Mouse (Mus musculus) intestine, embryonic 14.5 days (tissue): ENCODE data around the gene Ugt1a6a. TPM values are rescaled to one million over a fixed set of nuclear protein-coding genes. Genes with fewer than 3 reads are reported as not detected.

Experiments used
- ATAC-seq: fragments of 200-750 bp; cut with Nextera tagmentation; replicated peaks from 2 replicates; pipeline ENCODE4 v1.8.0; 2017; ENCODE audit warnings: low read depth, moderate number of reproducible peaks, moderate TSS enrichment, moderate library complexity; ENCODE audit not compliant: low FRiP score, low TSS enrichment
- DNase-seq: peaks from one replicate; pipeline ENCODE4 v3.0.0-alpha.2; 2018; ENCODE audit warnings: low spot score
- H3K27ac ChIP-seq: fragments of 300-500 bp; sonication (generic); 2 replicates; pipeline ENCODE4 v1.5.1; 2014; ENCODE audit warnings: low read depth, mild to moderate bottlenecking, control low read depth
- H3K27me3 ChIP-seq: fragments of 300-500 bp; sonication (generic); replicated peaks from 2 replicates; pipeline ENCODE4 v1.6.1; 2014; ENCODE audit warnings: low read length, control low read depth; ENCODE audit not compliant: control insufficient read depth, insufficient read depth
- H3K36me3 ChIP-seq: fragments of 300-500 bp; sonication (generic); 2 replicates; pipeline ENCODE4 v1.6.1; 2014; ENCODE audit warnings: low read length, control low read depth; ENCODE audit not compliant: control insufficient read depth, insufficient read depth
- H3K4me1 ChIP-seq: fragments of 300-500 bp; sonication (generic); replicated peaks from 2 replicates; pipeline ENCODE4 v1.6.1; 2014; ENCODE audit warnings: low read length, control low read depth, mixed read lengths; ENCODE audit not compliant: control insufficient read depth, insufficient read depth
- H3K4me2 ChIP-seq: fragments of 300-500 bp; sonication (generic); 2 replicates; pipeline ENCODE4 v1.6.1; 2014; ENCODE audit warnings: low read length
- H3K4me3 ChIP-seq: fragments of 300-500 bp; sonication (generic); 2 replicates; pipeline ENCODE4 v1.5.1; 2014; ENCODE audit warnings: low read depth, low read length, control low read depth, mixed read lengths
- H3K9ac ChIP-seq: fragments of 300-500 bp; sonication (generic); 2 replicates; pipeline ENCODE4 v1.6.1; 2014; ENCODE audit warnings: mild to moderate bottlenecking, low read length
- H3K9me3 ChIP-seq: fragments of 300-500 bp; sonication (generic); 2 replicates; pipeline ENCODE4 v1.6.1; 2016; ENCODE audit warnings: low read length, control low read depth; ENCODE audit not compliant: control insufficient read depth
- WGBS: fragments of 180-500 bp; shearing (Covaris S2); extraction: QIAGEN DNeasy Blood & Tissue Kit; methylation state at CpG from one replicate; pipeline ENCODE4 v1.1.7; 2014; 5-methylcytosine and 5-hydroxymethylcytosine counted together
- polyA plus RNA-seq: library from polyadenylated mRNA; unstranded; fragments of >200 nt; fragmentation: Nextera tagmentation; extraction: Ambion mirVana; gene quantifications from 2 replicates; pipeline ENCODE4 v1.2.1, GENCODE M21; 2014

Gene Ugt1a6a
- polyA plus RNA-seq, 1 experiment from 2014 or later = 7.5 TPM

DNA sequence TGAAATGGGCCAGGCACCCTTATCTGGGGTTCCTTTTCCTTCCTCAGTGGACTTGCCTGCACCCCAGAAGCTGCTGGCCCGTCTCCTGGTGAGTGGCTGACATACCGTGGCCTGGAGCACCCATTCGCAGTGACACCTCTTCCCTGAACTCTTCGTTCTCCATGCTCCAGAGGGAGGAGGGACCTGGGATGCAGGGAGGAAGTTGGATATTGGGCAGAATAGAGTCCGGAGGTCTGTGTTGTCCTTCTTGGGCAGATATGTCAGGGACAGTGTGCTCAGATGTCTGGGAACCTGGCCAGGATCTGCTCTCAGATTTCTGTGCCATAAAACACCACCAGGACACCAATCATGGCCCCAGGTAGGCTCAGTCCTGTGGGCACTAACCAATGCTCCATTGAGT lies 105.5 kb downstream of the Ugt1a6a start:
- H3K27ac ChIP-seq = no peak overlapping the region
- H3K9ac ChIP-seq = no peak overlapping the region
- DNase-seq (no peak), ATAC-seq (no peak)
- H3K4me3 ChIP-seq = no peak overlapping the region
- no peak overlapping the region for H3K4me2 ChIP-seq
- H3K9me3 ChIP-seq = peaks cover 75% of the 10 kb centered on the region
- no peaks in the 10 kb centered on the region for H3K36me3 ChIP-seq
- no peaks in the 10 kb centered on the region for H3K4me1 ChIP-seq
- WGBS = 76% methylated on average over 5 of the region's 5 CpGs
- H3K27me3 ChIP-seq = no peaks in the 10 kb centered on the region

DNA sequence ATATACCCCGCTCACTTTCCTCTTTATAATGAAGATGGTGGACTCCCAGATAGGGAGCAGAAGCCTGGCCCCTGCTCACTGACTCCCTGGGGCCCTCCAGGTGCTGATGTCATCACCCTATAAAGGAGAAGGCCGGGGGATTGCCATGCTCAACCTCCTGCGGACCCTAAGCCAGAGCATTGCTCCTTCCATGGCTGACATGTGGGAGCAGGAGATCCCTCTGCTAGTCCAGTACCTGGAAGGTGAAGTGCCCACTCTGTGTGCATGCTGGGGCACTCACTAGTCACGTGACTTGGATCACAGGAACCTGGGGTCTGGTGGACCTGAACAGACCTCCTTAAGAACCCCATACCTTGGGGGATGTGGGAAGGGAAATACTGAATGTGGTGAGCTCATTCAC lies 106.0 kb downstream of the Ugt1a6a start:
- H3K9ac ChIP-seq = no peak overlapping the region
- H3K27me3 ChIP-seq = no peaks in the 10 kb centered on the region
- no peak overlapping the region for H3K4me2 ChIP-seq
- DNase-seq = no peak
- H3K36me3 ChIP-seq = no peaks in the 10 kb centered on the region
- ATAC-seq = no peak
- no peak overlapping the region for H3K27ac ChIP-seq
- H3K9me3 ChIP-seq = peaks cover 73% of the 10 kb centered on the region
- no peaks in the 10 kb centered on the region for H3K4me1 ChIP-seq
- WGBS = 71% methylated on average over 4 of the region's 4 CpGs
- no peak overlapping the region for H3K4me3 ChIP-seq

- Histone ChIP-seq H3K36me3 (no peaks in the 10 kb centered on the region), H3K9ac (no peak overlapping the region), H3K4me3 (no peak overlapping the region), H3K27me3 (no peaks in the 10 kb centered on the region), H3K27ac (no peak overlapping the region), H3K4me1 (no peaks in the 10 kb centered on the region), H3K9me3 (peaks cover 67% of the 10 kb centered on the region), H3K4me2 (no peak overlapping the region)
- ATAC-seq (no peak), DNase-seq (no peak)
- WGBS = 67% methylated on average over 5 of the region's 5 CpGs
These were observed 109.3 kb downstream of the Ugt1a6a start for GRCm38 (mm10) chr1:88243861-88244260.

- no peak overlapping the region for H3K27ac ChIP-seq
- DNase-seq = no peak
- H3K4me2 ChIP-seq = no peak overlapping the region
- no peaks in the 10 kb centered on the region for H3K27me3 ChIP-seq
- H3K4me1 ChIP-seq = no peaks in the 10 kb centered on the region
- H3K36me3 ChIP-seq = no peaks in the 10 kb centered on the region
- WGBS = 76% methylated on average over 6 of the region's 6 CpGs
- H3K9ac ChIP-seq = no peak overlapping the region
- no peak overlapping the region for H3K4me3 ChIP-seq
- H3K9me3 ChIP-seq = peaks cover 68% of the 10 kb centered on the region
- ATAC-seq = no peak
These were observed 111.3 kb downstream of the Ugt1a6a start for GRCm38 (mm10) chr1:88245881-88246280.

DNA sequence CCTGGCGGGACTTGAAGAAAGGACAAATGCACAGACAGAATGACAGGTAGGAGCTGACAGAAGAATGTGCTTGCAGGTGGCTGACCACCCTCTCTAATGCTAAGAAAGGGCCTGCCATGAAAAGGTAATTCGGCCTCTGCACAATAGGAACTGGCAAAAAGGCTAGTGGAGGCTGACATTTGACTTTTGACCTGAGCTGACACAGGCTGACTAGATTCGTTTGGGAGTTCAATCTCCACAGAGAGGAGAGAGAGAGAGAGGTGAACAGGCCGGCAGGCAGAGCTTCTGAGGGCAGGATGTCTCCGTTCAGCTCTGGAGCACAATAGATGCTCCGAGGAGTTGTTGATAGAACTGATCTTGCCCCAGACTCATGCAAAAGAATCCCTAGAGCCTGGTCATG lies 111.8 kb downstream of the Ugt1a6a start:
- Histone ChIP-seq H3K9ac (no peak overlapping the region), H3K27me3 (no peaks in the 10 kb centered on the region), H3K4me3 (no peak overlapping the region), H3K4me2 (no peak overlapping the region), H3K9me3 (peaks cover 68% of the 10 kb centered on the region), H3K36me3 (no peaks in the 10 kb centered on the region), H3K4me1 (no peaks in the 10 kb centered on the region), H3K27ac (no peak overlapping the region)
- ATAC-seq (no peak), DNase-seq (no peak)
- 47% methylated on average over 6 of the region's 6 CpGs for WGBS

- peaks cover 67% of the 10 kb centered on the region for H3K9me3 ChIP-seq
- WGBS = 50% methylated on average over 2 of the region's 2 CpGs
- ATAC-seq = no peak
These were observed 113.1 kb downstream of the Ugt1a6a start for GRCm38 (mm10) chr1:88247660-88248059.

DNA sequence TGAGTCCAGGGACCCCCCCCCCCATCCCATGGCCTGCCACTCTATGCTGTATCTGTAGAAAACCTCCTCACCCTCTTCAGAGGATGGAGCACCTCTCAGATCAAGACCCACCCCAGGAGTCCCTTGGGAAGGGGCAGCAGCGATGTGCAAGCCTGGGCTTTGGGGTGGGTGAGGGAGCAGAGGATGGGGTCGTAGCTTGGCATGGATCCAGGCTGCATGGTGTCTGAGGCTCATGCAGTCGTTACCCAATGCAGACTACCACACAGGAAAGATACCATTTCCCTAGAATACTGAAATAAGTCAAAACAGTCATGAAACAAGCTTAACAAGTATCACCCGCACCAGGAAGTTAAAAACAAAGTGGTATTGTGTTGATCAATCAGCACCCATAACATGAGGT lies 114.0 kb downstream of the Ugt1a6a start:
- Histone ChIP-seq H3K4me2 (no peak overlapping the region), H3K27ac (no peak overlapping the region), H3K36me3 (no peaks in the 10 kb centered on the region), H3K4me3 (no peak overlapping the region), H3K9me3 (peaks cover 63% of the 10 kb centered on the region), H3K27me3 (no peaks in the 10 kb centered on the region), H3K4me1 (no peaks in the 10 kb centered on the region), H3K9ac (no peak overlapping the region)
- WGBS = 71% methylated on average over 4 of the region's 4 CpGs
- ATAC-seq = no peak
- DNase-seq = no peak

More at GRCm38 (mm10) chr1:88247660-88248059, 113.1 kb downstream of the Ugt1a6a start:
- H3K4me1 ChIP-seq = no peaks in the 10 kb centered on the region
- no peak overlapping the region for H3K27ac ChIP-seq
- no peak for DNase-seq
- no peak overlapping the region for H3K9ac ChIP-seq
- H3K36me3 ChIP-seq = no peaks in the 10 kb centered on the region
- H3K4me2 ChIP-seq = no peak overlapping the region
- no peaks in the 10 kb centered on the region for H3K27me3 ChIP-seq
- no peak overlapping the region for H3K4me3 ChIP-seq

- Histone ChIP-seq H3K4me3 (no peak overlapping the region), H3K9me3 (peaks cover 59% of the 10 kb centered on the region)
These were observed 115.0 kb downstream of the Ugt1a6a start for GRCm38 (mm10) chr1:88249596-88249995.

DNA sequence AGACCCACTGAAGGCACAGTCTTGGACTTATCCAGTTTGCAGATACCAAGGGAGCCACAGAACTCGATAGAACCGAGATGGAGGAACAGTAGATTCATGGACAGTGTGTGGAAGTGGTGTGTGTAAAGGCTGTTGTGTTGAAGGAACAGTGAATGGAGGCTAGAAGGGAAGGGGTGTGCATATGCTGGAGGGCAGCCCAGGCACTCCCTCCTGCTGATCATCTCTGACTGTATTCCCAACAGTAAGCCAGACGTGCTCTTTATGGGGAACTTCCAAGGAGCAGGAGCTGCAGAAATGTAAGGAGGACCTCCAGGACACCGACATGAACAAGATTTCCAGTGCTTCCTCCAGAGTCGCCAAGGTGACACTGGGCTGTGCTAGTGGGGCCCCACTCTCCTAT lies 115.4 kb downstream of the Ugt1a6a start:
- no peak overlapping the region for H3K4me3 ChIP-seq
- H3K4me1 ChIP-seq = no peaks in the 10 kb centered on the region
- no peak overlapping the region for H3K27ac ChIP-seq
- H3K9me3 ChIP-seq = peaks cover 62% of the 10 kb centered on the region
- no peak overlapping the region for H3K4me2 ChIP-seq
- ATAC-seq (no peak), DNase-seq (no peak)
- 81% methylated on average over 5 of the region's 5 CpGs for WGBS
- no peaks in the 10 kb centered on the region for H3K27me3 ChIP-seq
- no peak overlapping the region for H3K9ac ChIP-seq
- H3K36me3 ChIP-seq = no peaks in the 10 kb centered on the region

More at GRCm38 (mm10) chr1:88249596-88249995, 115.0 kb downstream of the Ugt1a6a start:
- DNase-seq = no peak
- Histone ChIP-seq H3K4me1 (no peaks in the 10 kb centered on the region), H3K36me3 (no peaks in the 10 kb centered on the region), H3K27ac (no peak overlapping the region), H3K4me2 (no peak overlapping the region), H3K27me3 (no peaks in the 10 kb centered on the region), H3K9ac (no peak overlapping the region)
- ATAC-seq = no peak
- 78% methylated on average over 7 of the region's 7 CpGs for WGBS
